Mouse (Mus musculus): ENCODE measurements at regions not wholly inside any gene's neighbourhood (a gene's known extent, or its start where the extent isn't known, plus 50 kb on each side); places are given as distances from the start of the nearest gene placed in this dataset.

DNA sequence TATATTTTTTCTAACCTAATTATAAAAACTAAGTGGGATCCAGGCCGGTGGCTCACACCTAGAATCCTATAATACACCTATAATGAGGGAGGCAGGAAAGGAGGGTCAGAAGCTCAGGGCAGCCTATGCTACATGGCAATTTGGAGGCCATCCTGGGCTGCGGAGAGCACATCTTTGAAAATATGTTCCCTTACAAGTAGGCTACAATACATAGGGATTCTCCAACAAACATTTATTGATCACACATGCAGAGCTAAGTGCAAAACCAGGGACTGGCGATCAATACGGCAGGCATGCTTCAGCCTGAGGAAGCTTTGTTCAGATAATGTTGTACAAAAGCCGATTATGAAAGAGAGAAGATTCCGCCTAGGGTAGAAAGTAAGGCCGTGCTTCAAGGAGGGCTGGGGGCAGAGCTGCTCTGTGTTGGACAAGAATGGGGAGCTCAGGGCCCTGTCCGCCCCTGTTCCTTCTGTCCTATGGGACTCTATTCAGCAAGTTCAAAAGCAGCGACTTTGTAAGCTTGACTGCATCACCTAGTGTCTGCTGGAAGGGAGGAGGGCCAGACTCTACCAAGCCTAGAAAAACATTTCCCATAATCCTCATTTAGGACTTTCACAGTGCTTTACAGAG, 53.4 kb upstream of the Sgk1 start:
- no peak for DNase-seq (ENCODE audit: low spot score in 2 of 2)

DNA sequence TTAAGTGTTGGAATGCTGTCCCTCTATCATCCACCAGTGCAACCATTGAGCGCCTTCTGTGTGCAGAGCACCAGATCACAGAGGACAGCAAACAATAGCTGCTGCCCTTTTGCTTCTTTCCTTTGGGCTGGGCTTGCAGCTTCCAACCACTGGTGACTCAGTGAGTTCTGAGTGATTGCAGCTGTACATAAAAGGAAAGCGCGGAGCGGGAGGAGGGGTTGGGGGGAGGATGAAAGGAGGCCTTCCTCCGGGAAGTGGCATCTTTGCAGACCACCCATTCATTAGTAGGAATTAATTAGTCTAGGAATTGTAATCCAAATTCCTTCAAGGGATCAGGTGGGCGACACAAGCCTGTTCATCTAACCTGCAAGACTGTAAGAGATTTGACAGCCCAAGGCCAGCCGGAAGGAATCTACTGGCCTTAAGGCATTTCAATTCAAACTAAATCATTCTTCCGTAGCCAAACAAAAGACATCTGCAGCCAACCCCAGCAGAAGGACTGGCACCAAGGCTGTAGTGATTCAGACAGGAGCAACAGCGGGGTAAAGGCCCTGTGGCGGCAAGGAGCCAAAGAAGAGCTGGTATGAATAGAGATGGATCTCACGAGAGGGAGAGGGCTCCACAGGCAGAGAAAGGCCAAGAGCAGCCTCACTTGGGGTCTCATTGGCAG, 52.8 kb upstream of the Sgk1 start:
- DNase-seq (ENCODE audit: low spot score in 2 of 2), result no peak

- no peak for DNase-seq (ENCODE audit: low spot score in 2 of 2)
Observed at GRCm38 (mm10) chr10:21831002-21831696, 50.8 kb upstream of the Sgk1 start.
